Mouse (Mus musculus) myocyte (in vitro differentiated cells): ENCODE results near the gene Kcnd3. TPM values are rescaled to one million over a fixed set of nuclear protein-coding genes. Genes with fewer than 3 reads are reported as not detected.

Source experiments
- H3K27me3 ChIP-seq: one replicate; pipeline ENCODE4 v1.6.1; 2011; ENCODE audit not compliant: control insufficient read depth, insufficient read depth, insufficient read length
- H3K36me3 ChIP-seq: one replicate; pipeline ENCODE4 v1.6.1; 2011; ENCODE audit not compliant: control insufficient read depth, insufficient read depth
- H3K4me2 ChIP-seq: one replicate; pipeline ENCODE4 v1.6.1; 2011; ENCODE audit warnings: low read depth, control low read depth
- H3K4me3 ChIP-seq: one replicate; pipeline ENCODE4 v1.5.1; 2011; ENCODE audit warnings: mild to moderate bottlenecking, control low read depth, moderate library complexity
- H3K79me2 ChIP-seq: one replicate; pipeline ENCODE4 v1.6.1; 2011; ENCODE audit not compliant: control insufficient read depth, insufficient read depth
- H3ac ChIP-seq: one replicate; pipeline ENCODE4 v1.6.1; 2011; ENCODE audit not compliant: control insufficient read depth, insufficient read length
- CEBPB ChIP-seq: IDR thresholded peaks from 2 replicates; pipeline ENCODE4 v1.6.1; 2011; ENCODE audit warnings: mild to moderate bottlenecking, moderate library complexity; ENCODE audit not compliant: poor library complexity, insufficient read depth, severe bottlenecking
- E2F4 ChIP-seq: IDR thresholded peaks from one replicate; pipeline ENCODE4 v1.6.1; 2011; ENCODE audit warnings: mild to moderate bottlenecking, control low read depth, moderate library complexity; ENCODE audit not compliant: insufficient read depth
- MAX ChIP-seq: IDR thresholded peaks from one replicate; pipeline ENCODE4 v1.6.1; 2011; ENCODE audit warnings: low read depth, mild to moderate bottlenecking, control low read depth
- MYOD1 ChIP-seq, 3 experiments: IDR thresholded peaks; one replicate each; pipeline ENCODE4 v1.6.1; 2011; ENCODE audit warnings: control low read depth in 2 of 3, low read depth in 2 of 3, mild to moderate bottlenecking in 2 of 3, moderate library complexity in 1 of 3; ENCODE audit not compliant: insufficient read length in 2 of 3, control insufficient read depth in 1 of 3
- MYOG ChIP-seq, 3 experiments: IDR thresholded peaks; one replicate each; pipeline ENCODE4 v1.6.1; 2011; ENCODE audit warnings: control low read depth in 2 of 3, low read depth in 2 of 3, mild to moderate bottlenecking in 2 of 3; ENCODE audit not compliant: insufficient read length in 2 of 3, control insufficient read depth in 1 of 3, insufficient read depth in 1 of 3
- POLR2A ChIP-seq: IDR thresholded peaks from one replicate; pipeline ENCODE4 v1.6.1; 2011; ENCODE audit warnings: low read depth, mild to moderate bottlenecking, control low read depth, moderate library complexity; ENCODE audit not compliant: insufficient read length
- POLR2AphosphoS2 ChIP-seq: IDR thresholded peaks from one replicate; pipeline ENCODE4 v1.6.1; 2011; ENCODE audit warnings: low read depth, control low read depth; ENCODE audit not compliant: insufficient read length
- REST ChIP-seq: IDR thresholded peaks from one replicate; pipeline ENCODE4 v1.6.1; 2011; ENCODE audit warnings: mild to moderate bottlenecking, control low read depth, moderate library complexity; ENCODE audit not compliant: insufficient read depth, insufficient read length
- SRF ChIP-seq: IDR thresholded peaks from one replicate; pipeline ENCODE4 v1.6.1; 2011; ENCODE audit warnings: low read depth; ENCODE audit not compliant: control insufficient read depth, insufficient read length
- TCF12 ChIP-seq: IDR thresholded peaks from one replicate; pipeline ENCODE4 v1.6.1; 2011; ENCODE audit warnings: mild to moderate bottlenecking, control low read depth; ENCODE audit not compliant: poor library complexity, insufficient read depth, severe bottlenecking
- TCF3 ChIP-seq: IDR thresholded peaks from one replicate; pipeline ENCODE4 v1.6.1; 2011; ENCODE audit warnings: low read depth, control low read depth; ENCODE audit not compliant: insufficient read length
- USF1 ChIP-seq: IDR thresholded peaks from one replicate; pipeline ENCODE4 v1.6.1; 2011; ENCODE audit warnings: low read depth, mild to moderate bottlenecking, control low read depth, moderate library complexity
- polyA plus RNA-seq: library from polyadenylated mRNA; unstranded; fragments of >200 nt; fragmentation: generic; extraction: Trizol; gene quantifications from one replicate; pipeline ENCODE4 v1.2.1, GENCODE M21; 2012; ENCODE audit warnings: missing spikeins

Gene Kcnd3
- polyA plus RNA-seq, 1 experiment: not detected

DNA sequence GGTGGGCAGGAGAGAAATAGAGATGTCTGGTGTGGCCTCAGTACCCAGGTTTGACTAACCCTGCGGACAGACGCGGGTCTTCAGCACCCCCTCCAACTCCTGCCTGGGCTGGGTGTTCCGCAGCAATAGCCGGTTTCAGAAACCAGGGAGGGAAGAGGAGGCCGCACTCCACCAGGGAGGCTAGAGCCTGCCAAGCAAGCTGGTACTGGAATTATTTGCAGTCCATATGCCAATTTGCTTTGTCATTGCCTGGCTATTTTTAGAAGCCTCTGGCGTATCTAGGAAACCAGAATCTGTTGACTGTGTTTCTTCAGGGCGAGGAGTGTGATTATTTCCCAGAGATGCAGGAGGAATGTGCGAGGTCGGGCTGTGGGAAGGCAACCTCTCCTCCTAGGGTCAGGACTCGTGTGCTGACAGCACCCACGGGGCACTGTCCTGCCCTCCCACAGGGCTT is 69.1 kb downstream of the Kcnd3 start:
- H3K27me3 ChIP-seq: no peaks in the 10 kb centered on the region
- no peak overlapping the region for H3K4me2 ChIP-seq
- H3K4me3 ChIP-seq: no peak overlapping the region
- no peaks in the 10 kb centered on the region for H3K79me2 ChIP-seq
- no peaks in the 10 kb centered on the region for H3K36me3 ChIP-seq
- no peak overlapping the region for H3ac ChIP-seq
- no peak for TF ChIP-seq TCF12
- no peak for TF ChIP-seq POLR2A
- TF ChIP-seq REST: no peak
- no peak for TF ChIP-seq USF1
- no peak for TF ChIP-seq MAX
- TF ChIP-seq MYOG (IDR thresholded peaks at IDR 0.05; ENCODE audit: control insufficient read depth in 1 of 3, insufficient read depth in 1 of 3, insufficient read length in 2 of 3, low read depth in 2 of 3): no peak
- TF ChIP-seq TCF3: no peak
- TF ChIP-seq MYOD1 (IDR thresholded peaks at IDR 0.05; ENCODE audit: control insufficient read depth in 1 of 3, insufficient read length in 2 of 3, low read depth in 2 of 3): no peak
- no peak for TF ChIP-seq CEBPB
- TF ChIP-seq SRF: no peak
- TF ChIP-seq E2F4: no peak
- no peak for TF ChIP-seq POLR2AphosphoS2

DNA sequence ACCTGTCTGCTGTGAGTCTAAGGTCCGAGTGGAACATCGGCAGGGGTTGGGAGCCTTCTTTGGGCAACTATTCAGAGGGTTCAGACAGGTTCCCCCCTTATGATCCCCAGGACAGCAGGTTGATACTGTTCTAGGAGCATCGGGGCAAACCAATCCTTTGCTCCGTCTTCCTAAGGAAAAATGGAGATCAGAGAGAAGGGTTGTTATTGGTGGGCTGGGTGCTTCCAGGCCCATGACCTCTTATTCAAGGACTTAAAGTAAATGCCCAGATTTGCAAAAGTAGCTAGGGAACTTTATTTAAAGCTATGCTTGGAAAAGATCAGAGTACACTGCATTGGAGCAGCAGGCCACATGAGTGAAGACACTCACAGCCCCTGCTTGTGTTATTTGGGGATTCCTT is 69.5 kb downstream of the Kcnd3 start:
- no peak for TF ChIP-seq TCF12
- TF ChIP-seq MYOG (IDR thresholded peaks at IDR 0.05; ENCODE audit: control insufficient read depth in 1 of 3, insufficient read depth in 1 of 3, insufficient read length in 2 of 3, low read depth in 2 of 3): no peak
- TF ChIP-seq MYOD1 (IDR thresholded peaks at IDR 0.05; ENCODE audit: control insufficient read depth in 1 of 3, insufficient read length in 2 of 3, low read depth in 2 of 3): no peak
- TF ChIP-seq SRF: no peak
- no peak for TF ChIP-seq POLR2AphosphoS2
- no peak for TF ChIP-seq REST
- no peak for TF ChIP-seq USF1
- no peak for TF ChIP-seq TCF3
- no peak for TF ChIP-seq POLR2A
- TF ChIP-seq E2F4: no peak
- TF ChIP-seq CEBPB: no peak
- TF ChIP-seq MAX: no peak

DNA sequence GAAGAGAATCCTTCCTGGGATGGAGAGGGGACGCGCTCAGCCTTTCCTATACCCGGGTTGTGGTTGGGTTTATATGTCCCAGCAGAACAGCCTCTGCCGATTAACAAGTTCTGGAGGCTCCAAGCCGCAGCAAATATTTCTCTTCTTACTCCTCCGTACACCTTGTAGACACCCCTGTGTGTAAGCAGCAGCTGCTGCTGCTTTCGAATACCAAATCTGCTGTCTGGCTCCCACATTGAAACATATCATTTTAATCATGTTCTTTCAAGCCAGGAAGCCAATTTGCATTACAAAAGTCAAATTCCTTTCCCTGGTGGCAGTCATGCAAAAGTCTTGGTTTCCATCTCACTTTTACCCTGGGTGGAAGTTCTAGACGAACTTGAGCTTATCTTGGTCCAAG is 76.7 kb downstream of the Kcnd3 start:
- Histone ChIP-seq H3K27me3 (no peaks in the 10 kb centered on the region), H3K36me3 (no peaks in the 10 kb centered on the region)

More for the DNA sequence above, 69.5 kb downstream of the Kcnd3 start:
- Histone ChIP-seq H3K4me2 (no peak overlapping the region), H3ac (no peak overlapping the region), H3K4me3 (no peak overlapping the region), H3K36me3 (no peaks in the 10 kb centered on the region), H3K79me2 (no peaks in the 10 kb centered on the region), H3K27me3 (no peaks in the 10 kb centered on the region)

GRCm38 (mm10) chr3:105529700-105530099 is 77.6 kb downstream of the Kcnd3 start:
- no peak overlapping the region for H3K4me2 ChIP-seq
- no peak overlapping the region for H3ac ChIP-seq
- no peaks in the 10 kb centered on the region for H3K36me3 ChIP-seq
- no peak overlapping the region for H3K4me3 ChIP-seq
- H3K27me3 ChIP-seq: no peaks in the 10 kb centered on the region
- TF ChIP-seq TCF12 (no peak), E2F4 (no peak), CEBPB (no peak), POLR2A (no peak), TCF3 (no peak), MYOG (IDR thresholded peaks at IDR 0.05; ENCODE audit: control insufficient read depth in 1 of 3, insufficient read depth in 1 of 3, insufficient read length in 2 of 3, low read depth in 2 of 3) (no peak), MAX (no peak), SRF (no peak), MYOD1 (IDR thresholded peaks at IDR 0.05; ENCODE audit: control insufficient read depth in 1 of 3, insufficient read length in 2 of 3, low read depth in 2 of 3) (no peak), POLR2AphosphoS2 (no peak), USF1 (no peak), REST (no peak)
- H3K79me2 ChIP-seq: no peaks in the 10 kb centered on the region

More for the DNA sequence above, 76.7 kb downstream of the Kcnd3 start:
- Histone ChIP-seq H3K79me2 (no peaks in the 10 kb centered on the region), H3ac (no peak overlapping the region), H3K4me3 (no peak overlapping the region), H3K4me2 (no peak overlapping the region)
- TF ChIP-seq CEBPB (no peak), TCF3 (no peak)

DNA sequence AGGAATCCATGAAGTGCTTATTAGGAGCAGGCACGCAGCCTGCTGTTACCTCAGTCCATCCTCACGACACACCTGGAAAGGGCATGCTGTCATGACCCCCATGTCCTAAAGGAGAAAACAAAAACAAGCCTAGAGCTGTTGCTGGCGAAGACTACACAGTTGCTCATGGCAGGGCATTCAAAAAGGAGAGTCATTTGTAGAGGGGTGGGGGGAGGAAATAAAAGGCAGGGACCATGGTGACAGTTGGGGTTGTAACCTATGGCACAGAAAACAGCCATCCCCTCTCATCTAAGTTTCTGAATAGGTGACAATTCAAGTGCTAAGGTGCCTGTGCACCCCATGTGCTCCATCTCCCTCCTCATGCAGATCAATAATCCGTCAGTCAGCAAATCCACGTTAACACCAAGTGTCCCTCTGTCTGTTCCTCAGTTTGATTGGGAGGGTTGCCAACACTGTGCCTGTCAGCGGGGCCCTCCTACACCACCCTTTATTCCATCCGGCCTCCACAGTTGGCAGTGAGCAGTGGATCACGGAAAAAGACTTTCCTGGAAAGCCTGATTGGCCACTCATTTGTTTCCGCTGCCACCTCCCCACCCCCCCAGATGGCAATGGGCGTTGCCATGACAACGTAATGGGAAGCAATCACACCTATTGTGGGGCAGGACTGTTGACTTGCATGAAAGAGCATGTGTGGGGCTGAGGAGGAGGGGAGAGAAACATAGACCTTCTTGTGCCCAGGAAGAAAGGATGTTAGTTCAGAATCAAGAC is 78.4 kb downstream of the Kcnd3 start:
- TF ChIP-seq E2F4 (no peak), USF1 (no peak), CEBPB (no peak), POLR2AphosphoS2 (no peak), TCF3 (no peak), MYOG (IDR thresholded peaks at IDR 0.05; ENCODE audit: control insufficient read depth in 1 of 3, insufficient read depth in 1 of 3, insufficient read length in 2 of 3, low read depth in 2 of 3) (no peak), REST (no peak), POLR2A (no peak), TCF12 (no peak), MYOD1 (IDR thresholded peaks at IDR 0.05; ENCODE audit: control insufficient read depth in 1 of 3, insufficient read length in 2 of 3, low read depth in 2 of 3) (no peak), MAX (no peak), SRF (no peak)
- Histone ChIP-seq H3K36me3 (no peaks in the 10 kb centered on the region), H3K4me3 (no peak overlapping the region), H3ac (no peak overlapping the region), H3K79me2 (no peaks in the 10 kb centered on the region), H3K27me3 (no peaks in the 10 kb centered on the region), H3K4me2 (no peak overlapping the region)
